Mouse (Mus musculus): Measurements from ENCODE around the gene Cpa4. TPM values are rescaled to one million over a fixed set of nuclear protein-coding genes. Genes with fewer than 3 reads are reported as not detected.

The Cpa4 gene
- polyA plus RNA-seq, 1 experiment: not detected

- DNase-seq: no peak
- Histone ChIP-seq H3K27ac (ENCODE audit: insufficient read depth, low read depth, low read length) (no peak overlapping the region), H3K4me1 (ENCODE audit: control insufficient read depth, insufficient read depth, low read length) (no peaks in the 10 kb centered on the region), H3K4me3 (ENCODE audit: insufficient read depth, low read depth, low read length) (no peak overlapping the region), H3K27me3 (replicated peaks; ENCODE audit: control insufficient read depth, insufficient read depth, low read length) (no peaks in the 10 kb centered on the region; the same call in 1 of the 2 replicates), H3K36me3 (ENCODE audit: control insufficient read depth, insufficient read depth, low read length) (no peaks in the 10 kb centered on the region)
- TF ChIP-seq CTCF (conservative IDR thresholded peaks at IDR 0.05; ENCODE audit: insufficient read depth, insufficient read length, low read depth, low read length): no peak
- no peak for TF ChIP-seq POLR2A (IDR thresholded peaks at IDR 0.05; ENCODE audit: low read depth, low read length)
- 29% methylated on average over 23 of the region's 23 CpGs for whole genome bisulfite sequencing
These were observed 16.3 kb upstream of the Cpa4 start for GRCm38 (mm10) chr6:30551644-30552580.

GRCm38 (mm10) chr6:30552628-30553027, 15.5 kb upstream of the Cpa4 start:
- H3K36me3 ChIP-seq (ENCODE audit: control insufficient read depth, insufficient read depth, low read length): no peaks in the 10 kb centered on the region
- no peaks in the 10 kb centered on the region for H3K4me1 ChIP-seq (ENCODE audit: control insufficient read depth, insufficient read depth, low read length)
- no peak overlapping the region for H3K4me3 ChIP-seq (ENCODE audit: insufficient read depth, low read depth, low read length)
- no peak overlapping the region for H3K27ac ChIP-seq (ENCODE audit: insufficient read depth, low read depth, low read length)
- H3K27me3 ChIP-seq (replicated peaks; ENCODE audit: control insufficient read depth, insufficient read depth, low read length): no peaks in the 10 kb centered on the region
- 27% methylated on average over 6 of the region's 6 CpGs for WGBS
- TF ChIP-seq CTCF (conservative IDR thresholded peaks at IDR 0.05; ENCODE audit: insufficient read depth, insufficient read length, low read depth, low read length) (no peak), POLR2A (IDR thresholded peaks at IDR 0.05; ENCODE audit: low read depth, low read length) (no peak)
- DNase-seq: no peak

- H3K27me3 ChIP-seq (replicated peaks; ENCODE audit: control insufficient read depth, insufficient read depth, low read length): no peaks in the 10 kb centered on the region
- DNase-seq: no peak
- no peak for TF ChIP-seq POLR2A (IDR thresholded peaks at IDR 0.05; ENCODE audit: low read depth, low read length)
- no peak for TF ChIP-seq CTCF (conservative IDR thresholded peaks at IDR 0.05; ENCODE audit: insufficient read depth, insufficient read length, low read depth, low read length)
- H3K36me3 ChIP-seq (ENCODE audit: control insufficient read depth, insufficient read depth, low read length): no peaks in the 10 kb centered on the region
- no peaks in the 10 kb centered on the region for H3K4me1 ChIP-seq (ENCODE audit: control insufficient read depth, insufficient read depth, low read length)
- H3K27ac ChIP-seq (ENCODE audit: insufficient read depth, low read depth, low read length): no peak overlapping the region
- 84% methylated on average over 7 of the region's 7 CpGs for WGBS
- H3K4me3 ChIP-seq (ENCODE audit: insufficient read depth, low read depth, low read length): no peak overlapping the region
These were observed 14.7 kb upstream of the Cpa4 start for GRCm38 (mm10) chr6:30553381-30554010.

- no peaks in the 10 kb centered on the region for H3K4me1 ChIP-seq (ENCODE audit: control insufficient read depth, insufficient read depth, low read length)
- H3K27me3 ChIP-seq (replicated peaks; ENCODE audit: control insufficient read depth, insufficient read depth, low read length): no peaks in the 10 kb centered on the region
- no peak overlapping the region for H3K27ac ChIP-seq (ENCODE audit: insufficient read depth, low read depth, low read length)
- 79% methylated on average over 5 of the region's 5 CpGs for WGBS
- no peak overlapping the region for H3K4me3 ChIP-seq (ENCODE audit: insufficient read depth, low read depth, low read length)
- no peak for DNase-seq
- no peak for TF ChIP-seq POLR2A (IDR thresholded peaks at IDR 0.05; ENCODE audit: low read depth, low read length)
- TF ChIP-seq CTCF (conservative IDR thresholded peaks at IDR 0.05; ENCODE audit: insufficient read depth, insufficient read length, low read depth, low read length): no peak
- H3K36me3 ChIP-seq (ENCODE audit: control insufficient read depth, insufficient read depth, low read length): no peaks in the 10 kb centered on the region
These were observed 14.1 kb upstream of the Cpa4 start for GRCm38 (mm10) chr6:30554092-30554491.

- H3K27ac ChIP-seq (ENCODE audit: insufficient read depth, low read depth, low read length): no peak overlapping the region
- H3K4me1 ChIP-seq (ENCODE audit: control insufficient read depth, insufficient read depth, low read length): no peaks in the 10 kb centered on the region
- H3K27me3 ChIP-seq (replicated peaks; ENCODE audit: control insufficient read depth, insufficient read depth, low read length): no peaks in the 10 kb centered on the region
- TF ChIP-seq POLR2A (IDR thresholded peaks at IDR 0.05; ENCODE audit: low read depth, low read length): no peak
- no peak for TF ChIP-seq CTCF (conservative IDR thresholded peaks at IDR 0.05; ENCODE audit: insufficient read depth, insufficient read length, low read depth, low read length)
- 79% methylated on average over 5 of the region's 5 CpGs for WGBS
- H3K36me3 ChIP-seq (ENCODE audit: control insufficient read depth, insufficient read depth, low read length): no peaks in the 10 kb centered on the region
- no peak for DNase-seq
- H3K4me3 ChIP-seq (ENCODE audit: insufficient read depth, low read depth, low read length): no peak overlapping the region
These were observed 13.5 kb upstream of the Cpa4 start for GRCm38 (mm10) chr6:30554621-30555170.

GRCm38 (mm10) chr6:30556080-30556479, 12.1 kb upstream of the Cpa4 start:
- DNase-seq: peak; percentile 17
- H3K4me1 ChIP-seq (ENCODE audit: control insufficient read depth, insufficient read depth, low read length): no peaks in the 10 kb centered on the region
- no peak overlapping the region for H3K27ac ChIP-seq (ENCODE audit: insufficient read depth, low read depth, low read length)
- no peaks in the 10 kb centered on the region for H3K36me3 ChIP-seq (ENCODE audit: control insufficient read depth, insufficient read depth, low read length)
- TF ChIP-seq POLR2A (IDR thresholded peaks at IDR 0.05; ENCODE audit: low read depth, low read length): no peak
- TF ChIP-seq CTCF (conservative IDR thresholded peaks at IDR 0.05; ENCODE audit: insufficient read depth, insufficient read length, low read depth, low read length): no peak
- H3K4me3 ChIP-seq (ENCODE audit: insufficient read depth, low read depth, low read length): no peak overlapping the region
- no peaks in the 10 kb centered on the region for H3K27me3 ChIP-seq (replicated peaks; ENCODE audit: control insufficient read depth, insufficient read depth, low read length)
- WGBS: 19% methylated on average over 4 of the region's 9 CpGs

- H3K36me3 ChIP-seq (ENCODE audit: control insufficient read depth, insufficient read depth, low read length): no peaks in the 10 kb centered on the region
- H3K27ac ChIP-seq (ENCODE audit: insufficient read depth, low read depth, low read length): no peak overlapping the region
- no peaks in the 10 kb centered on the region for H3K27me3 ChIP-seq (replicated peaks; ENCODE audit: control insufficient read depth, insufficient read depth, low read length)
- no peak for DNase-seq
- 62% methylated on average over 1 of the region's 1 CpGs for WGBS
- TF ChIP-seq CTCF (conservative IDR thresholded peaks at IDR 0.05; ENCODE audit: insufficient read depth, insufficient read length, low read depth, low read length) (no peak), POLR2A (IDR thresholded peaks at IDR 0.05; ENCODE audit: low read depth, low read length) (no peak)
- H3K4me3 ChIP-seq (ENCODE audit: insufficient read depth, low read depth, low read length): no peak overlapping the region
- no peaks in the 10 kb centered on the region for H3K4me1 ChIP-seq (ENCODE audit: control insufficient read depth, insufficient read depth, low read length)
These were observed 8.4 kb upstream of the Cpa4 start for GRCm38 (mm10) chr6:30559726-30560125.
